Mouse (Mus musculus): Measurements from ENCODE around the gene Tbl1x.

- no peak for TF ChIP-seq CTCF (IDR thresholded peaks at IDR 0.05; ENCODE audit: control insufficient read depth, insufficient read depth, insufficient read length)
- no peak for TF ChIP-seq MAX (IDR thresholded peaks at IDR 0.05)
- TF ChIP-seq CEBPB (IDR thresholded peaks at IDR 0.05; ENCODE audit: low read depth): no peak
These were observed 96.7 kb downstream of the Tbl1x start for GRCm38 (mm10) chrX:77607488-77607887.

All from C2C12 (cell line).